Mouse (Mus musculus): Measurements from ENCODE around the gene Pramel6. TPM values are rescaled to one million over a fixed set of nuclear protein-coding genes. Genes with fewer than 3 reads are reported as not detected.

The Pramel6 gene
- polyA plus RNA-seq, 1 experiment from 2014 or later: not detected

DNA sequence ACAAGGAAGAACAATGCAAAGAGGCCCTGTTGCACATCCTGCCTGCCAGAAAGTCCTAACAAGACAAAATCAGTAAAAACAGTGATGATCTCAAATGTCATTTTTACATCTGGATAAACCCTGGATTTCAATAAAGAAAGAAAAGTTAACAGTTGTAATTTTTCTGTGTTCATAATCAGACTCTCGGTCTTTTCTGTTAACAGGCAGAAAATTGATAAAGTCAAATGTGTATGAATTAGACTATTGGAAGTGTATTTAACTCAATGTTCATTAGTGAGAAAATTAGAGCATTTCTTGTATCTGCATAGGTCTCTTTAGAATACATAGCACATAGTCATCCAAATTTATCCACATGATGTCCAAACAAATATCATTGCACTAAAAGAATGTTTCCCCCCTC is 39.1 kb downstream of the Pramel6 start, which contains the start of gene Olfr1128:
TSS of gene Olfr1128 (minus strand) at position 101 of the 400 bp plus-strand sequence.
- no peaks in the 10 kb centered on the region for H3K4me1 ChIP-seq (replicated peaks)
- no peak for ATAC-seq (ENCODE audit: low FRiP score)
- H3K9ac ChIP-seq: no peak within 1 kb of the TSS
- H3K4me3 ChIP-seq: no peak within 1 kb of the TSS
- no peaks in the 10 kb centered on the region for H3K36me3 ChIP-seq
- 96% methylated on average over 1 of the region's 1 CpGs for WGBS
- no peaks in the 10 kb centered on the region for H3K9me3 ChIP-seq
- no peak within 1 kb of the TSS for H3K27ac ChIP-seq
- H3K27me3 ChIP-seq: no peaks in the 10 kb centered on the region
- H3K4me2 ChIP-seq: no peak within 1 kb of the TSS

Other genes starting within 250 kb of the Pramel6 start
- gene Olfr1116, start 239.0 kb upstream of the Pramel6 start, polyA plus RNA-seq (2015; fragmentation: Nextera tagmentation; extraction: Ambion mirVana): not detected in 2 replicates
- gene Olfr1118, start 199.0 kb upstream of the Pramel6 start, polyA plus RNA-seq (2015; fragmentation: Nextera tagmentation; extraction: Ambion mirVana): not detected in 2 replicates
- not detected in 2 replicates for gene Olfr1120, start 151.8 kb upstream of the Pramel6 start, polyA plus RNA-seq (2015; fragmentation: Nextera tagmentation; extraction: Ambion mirVana)
- gene Olfr1121, start 136.7 kb upstream of the Pramel6 start, polyA plus RNA-seq (2015; fragmentation: Nextera tagmentation; extraction: Ambion mirVana): not detected in 2 replicates
- gene Olfr1122, start 120.7 kb upstream of the Pramel6 start, polyA plus RNA-seq (2015; fragmentation: Nextera tagmentation; extraction: Ambion mirVana): not detected in 2 replicates
- gene Olfr1123, start 89.9 kb upstream of the Pramel6 start, polyA plus RNA-seq (2015; fragmentation: Nextera tagmentation; extraction: Ambion mirVana): not detected in 2 replicates
- gene Olfr1124, start 76.3 kb upstream of the Pramel6 start, polyA plus RNA-seq (2015; fragmentation: Nextera tagmentation; extraction: Ambion mirVana): 0.08 TPM in 1 of 2 replicates, not detected in the other
- not detected in 2 replicates for gene Olfr1126, start 52.6 kb upstream of the Pramel6 start, polyA plus RNA-seq (2015; fragmentation: Nextera tagmentation; extraction: Ambion mirVana)
- not detected in 2 replicates for gene Pramel7, start 9.5 kb upstream of the Pramel6 start, polyA plus RNA-seq (2015; fragmentation: Nextera tagmentation; extraction: Ambion mirVana)
- not detected in 2 replicates for gene Olfr153, start 25.2 kb downstream of the Pramel6 start, polyA plus RNA-seq (2015; fragmentation: Nextera tagmentation; extraction: Ambion mirVana)
- not detected in 2 replicates for gene Olfr1128, start 39.0 kb downstream of the Pramel6 start, polyA plus RNA-seq (2015; fragmentation: Nextera tagmentation; extraction: Ambion mirVana)
- not detected in 2 replicates for gene Olfr1129, start 67.3 kb downstream of the Pramel6 start, polyA plus RNA-seq (2015; fragmentation: Nextera tagmentation; extraction: Ambion mirVana)
- not detected in 2 replicates for gene Olfr1130, start 99.6 kb downstream of the Pramel6 start, polyA plus RNA-seq (2015; fragmentation: Nextera tagmentation; extraction: Ambion mirVana)
- gene Olfr1131, start 120.5 kb downstream of the Pramel6 start, polyA plus RNA-seq (2015; fragmentation: Nextera tagmentation; extraction: Ambion mirVana): not detected in 2 replicates
- not detected in 2 replicates for gene Olfr1132, start 131.0 kb downstream of the Pramel6 start, polyA plus RNA-seq (2015; fragmentation: Nextera tagmentation; extraction: Ambion mirVana)
- gene Olfr1133, start 140.8 kb downstream of the Pramel6 start, polyA plus RNA-seq (2015; fragmentation: Nextera tagmentation; extraction: Ambion mirVana): not detected in 2 replicates
- gene Olfr1134, start 151.9 kb downstream of the Pramel6 start, polyA plus RNA-seq (2015; fragmentation: Nextera tagmentation; extraction: Ambion mirVana): not detected in 2 replicates
- gene Olfr1135, start 167.1 kb downstream of the Pramel6 start, polyA plus RNA-seq (2015; fragmentation: Nextera tagmentation; extraction: Ambion mirVana): not detected in 2 replicates
- not detected in 2 replicates for gene Olfr1136, start 187.4 kb downstream of the Pramel6 start, polyA plus RNA-seq (2015; fragmentation: Nextera tagmentation; extraction: Ambion mirVana)
- gene Olfr1137, start 206.6 kb downstream of the Pramel6 start, polyA plus RNA-seq (2015; fragmentation: Nextera tagmentation; extraction: Ambion mirVana): not detected in 2 replicates
- gene Olfr1138, start 233.4 kb downstream of the Pramel6 start, polyA plus RNA-seq (2015; fragmentation: Nextera tagmentation; extraction: Ambion mirVana): not detected in 2 replicates
- gene Olfr1140, start 237.2 kb downstream of the Pramel6 start, polyA plus RNA-seq (2015; fragmentation: Nextera tagmentation; extraction: Ambion mirVana): not detected in 2 replicates
- gene Olfr1141, start 247.4 kb downstream of the Pramel6 start, polyA plus RNA-seq (2015; fragmentation: Nextera tagmentation; extraction: Ambion mirVana): not detected in 2 replicates

All from hindbrain, embryonic 13.5 days (tissue).